Mouse (Mus musculus) forebrain, embryonic 13.5 days (tissue): ENCODE data around the gene Rusc2. TPM values are rescaled to one million over a fixed set of nuclear protein-coding genes. Genes with fewer than 3 reads are reported as not detected.

Source experiments
- ATAC-seq: fragments of 200-750 bp; cut with Nextera tagmentation; 2 replicates; pipeline ENCODE4 v1.8.0; 2017
- H3K27ac ChIP-seq: fragments of 300-500 bp; sonication (generic); 2 replicates; pipeline ENCODE4 v1.5.1; 2015; ENCODE audit warnings: inconsistent platforms, mild to moderate bottlenecking, moderate library complexity
- H3K27me3 ChIP-seq: fragments of 300-500 bp; sonication (generic); 2 replicates; pipeline ENCODE4 v1.6.1; 2015; ENCODE audit warnings: mild to moderate bottlenecking, inconsistent platforms
- H3K36me3 ChIP-seq: fragments of 300-500 bp; sonication (generic); 2 replicates; pipeline ENCODE4 v1.6.1; 2015; ENCODE audit warnings: mild to moderate bottlenecking, inconsistent platforms; ENCODE audit not compliant: poor library complexity, severe bottlenecking
- H3K4me1 ChIP-seq: fragments of 300-500 bp; sonication (generic); 2 replicates; pipeline ENCODE4 v1.6.1; 2015; ENCODE audit warnings: inconsistent platforms
- H3K4me2 ChIP-seq: fragments of 300-500 bp; sonication (generic); 2 replicates; pipeline ENCODE4 v1.6.1; 2015; ENCODE audit warnings: inconsistent platforms, mild to moderate bottlenecking, moderate library complexity
- H3K4me3 ChIP-seq: fragments of 300-500 bp; sonication (generic); 2 replicates; pipeline ENCODE4 v1.5.1; 2015; ENCODE audit warnings: mild to moderate bottlenecking, inconsistent platforms
- H3K9ac ChIP-seq: fragments of 300-500 bp; sonication (generic); 2 replicates; pipeline ENCODE4 v1.6.1; 2015; ENCODE audit warnings: mild to moderate bottlenecking, inconsistent platforms
- H3K9me3 ChIP-seq: fragments of 300-500 bp; sonication (generic); replicated peaks from 2 replicates; pipeline ENCODE4 v1.6.1; 2016; ENCODE audit warnings: inconsistent platforms
- WGBS: fragments of 180-500 bp; shearing (Covaris S2); methylation state at CpG from one replicate; pipeline ENCODE4 v1.1.7; 2015; 5-methylcytosine and 5-hydroxymethylcytosine counted together
- polyA plus RNA-seq: library from polyadenylated mRNA; unstranded; fragments of >200 nt; fragmentation: Nextera tagmentation; extraction: Ambion mirVana; gene quantifications from 2 replicates; pipeline ENCODE4 v1.2.1, GENCODE M21; 2015

The Rusc2 gene
- polyA plus RNA-seq, 1 experiment from 2014 or later = 38.9 TPM

GRCm38 (mm10) chr4:43457124-43457523 lies 75.3 kb downstream of the Rusc2 start:
- H3K27ac ChIP-seq = no peak overlapping the region
- H3K9ac ChIP-seq = no peak overlapping the region
- H3K4me1 ChIP-seq = peaks cover 11% of the 10 kb centered on the region
- H3K36me3 ChIP-seq = no peaks in the 10 kb centered on the region
- no peak for ATAC-seq
- H3K9me3 ChIP-seq = no peaks in the 10 kb centered on the region
- no peak overlapping the region for H3K4me3 ChIP-seq
- 26% methylated on average over 8 of the region's 8 CpGs for WGBS
- no peak overlapping the region for H3K4me2 ChIP-seq
- peaks cover 26% of the 10 kb centered on the region for H3K27me3 ChIP-seq

DNA sequence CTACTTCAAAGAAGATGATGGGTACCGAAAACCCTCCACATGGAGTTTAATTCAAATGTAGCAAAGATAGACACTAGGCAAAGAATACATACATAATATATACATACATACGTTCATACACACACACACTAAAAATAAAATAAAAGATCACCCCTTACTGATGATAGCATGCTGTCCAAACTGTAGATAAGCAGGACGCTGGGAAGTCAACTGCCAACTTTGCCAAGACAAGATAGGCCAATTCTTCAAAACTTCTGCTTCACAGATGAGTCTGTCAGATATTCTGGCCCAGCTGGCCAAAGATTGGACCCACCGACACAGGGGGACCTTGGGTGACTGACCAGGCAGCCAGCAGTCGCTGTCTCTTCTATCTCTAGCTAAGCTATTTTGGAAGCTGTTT lies 81.3 kb downstream of the Rusc2 start:
- Histone ChIP-seq H3K27ac (no peak overlapping the region), H3K4me2 (no peak overlapping the region), H3K4me1 (no peaks in the 10 kb centered on the region), H3K27me3 (no peaks in the 10 kb centered on the region), H3K9me3 (no peaks in the 10 kb centered on the region), H3K36me3 (no peaks in the 10 kb centered on the region), H3K4me3 (no peak overlapping the region), H3K9ac (no peak overlapping the region)
- ATAC-seq = no peak
- WGBS = 95% methylated on average over 5 of the region's 5 CpGs

DNA sequence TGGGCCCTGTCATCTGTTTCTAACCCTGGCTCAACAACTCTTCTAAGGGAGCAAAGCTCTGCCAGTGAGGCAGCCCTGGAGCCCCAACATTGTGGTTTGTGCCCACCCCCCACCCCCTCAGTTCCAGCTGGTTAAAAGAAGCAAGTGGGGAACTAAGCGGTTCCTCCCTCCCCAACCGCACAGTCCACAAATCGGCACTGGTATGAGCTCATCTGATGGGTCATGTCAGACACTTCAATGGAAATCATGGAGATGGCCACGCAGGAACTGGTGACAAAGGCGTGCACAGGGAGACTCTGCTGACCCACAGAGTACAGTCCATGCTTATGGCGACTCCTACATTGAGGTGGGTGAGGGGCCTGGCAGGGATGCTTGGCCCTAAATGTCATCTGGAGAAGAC lies 84.2 kb downstream of the Rusc2 start:
- Histone ChIP-seq H3K4me1 (no peaks in the 10 kb centered on the region), H3K9me3 (no peaks in the 10 kb centered on the region), H3K36me3 (no peaks in the 10 kb centered on the region), H3K9ac (no peak overlapping the region), H3K4me3 (no peak overlapping the region), H3K27me3 (no peaks in the 10 kb centered on the region), H3K4me2 (no peak overlapping the region), H3K27ac (no peak overlapping the region)
- no peak for ATAC-seq
- 87% methylated on average over 6 of the region's 6 CpGs for WGBS

DNA sequence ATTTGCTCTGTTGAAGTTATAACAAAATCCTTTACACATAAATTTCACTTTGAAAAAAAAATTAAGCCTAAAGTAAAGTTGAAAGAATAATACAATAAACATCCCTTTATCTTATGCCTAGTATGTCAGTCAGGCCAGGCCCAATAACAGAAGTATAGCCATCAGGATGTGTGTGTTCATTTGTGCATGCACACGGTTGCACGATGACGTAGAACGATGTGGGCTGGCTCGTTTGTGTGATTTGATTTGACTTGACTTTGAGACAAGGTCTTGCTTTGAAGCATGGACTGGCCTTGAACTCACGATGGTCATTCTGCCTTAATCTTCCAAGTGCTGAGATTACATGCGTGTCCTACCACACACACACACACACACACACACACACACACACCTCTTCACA lies 85.1 kb downstream of the Rusc2 start:
- no peak for ATAC-seq
- Histone ChIP-seq H3K9ac (no peak overlapping the region), H3K27ac (no peak overlapping the region), H3K4me3 (no peak overlapping the region), H3K4me1 (no peaks in the 10 kb centered on the region), H3K4me2 (no peak overlapping the region), H3K9me3 (no peaks in the 10 kb centered on the region), H3K36me3 (no peaks in the 10 kb centered on the region), H3K27me3 (no peaks in the 10 kb centered on the region)
- 87% methylated on average over 7 of the region's 7 CpGs for WGBS

DNA sequence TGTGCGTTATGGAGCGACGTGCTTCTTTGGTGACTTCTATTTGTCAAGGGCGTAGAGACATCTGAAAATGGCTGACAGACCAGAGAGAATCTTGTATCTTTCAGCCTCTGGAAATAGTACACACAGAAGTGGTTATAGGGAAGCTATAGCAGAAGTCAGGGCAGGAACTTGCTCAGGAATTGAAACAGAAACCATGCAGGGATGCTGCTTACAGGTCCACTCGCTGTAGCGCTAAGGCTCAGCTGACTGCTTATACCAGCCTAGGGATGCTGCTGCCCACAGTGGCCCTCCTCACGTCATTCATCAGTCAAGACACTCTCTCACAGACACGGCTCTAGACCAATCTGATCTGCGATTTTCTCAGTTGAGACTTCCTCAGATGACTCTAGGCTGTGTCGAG lies 88.5 kb downstream of the Rusc2 start:
- no peak overlapping the region for H3K9ac ChIP-seq
- 94% methylated on average over 10 of the region's 10 CpGs for WGBS
- no peak overlapping the region for H3K27ac ChIP-seq
- H3K36me3 ChIP-seq = no peaks in the 10 kb centered on the region
- no peaks in the 10 kb centered on the region for H3K27me3 ChIP-seq
- no peak for ATAC-seq
- H3K4me2 ChIP-seq = no peak overlapping the region
- no peak overlapping the region for H3K4me3 ChIP-seq
- no peaks in the 10 kb centered on the region for H3K9me3 ChIP-seq
- no peaks in the 10 kb centered on the region for H3K4me1 ChIP-seq

DNA sequence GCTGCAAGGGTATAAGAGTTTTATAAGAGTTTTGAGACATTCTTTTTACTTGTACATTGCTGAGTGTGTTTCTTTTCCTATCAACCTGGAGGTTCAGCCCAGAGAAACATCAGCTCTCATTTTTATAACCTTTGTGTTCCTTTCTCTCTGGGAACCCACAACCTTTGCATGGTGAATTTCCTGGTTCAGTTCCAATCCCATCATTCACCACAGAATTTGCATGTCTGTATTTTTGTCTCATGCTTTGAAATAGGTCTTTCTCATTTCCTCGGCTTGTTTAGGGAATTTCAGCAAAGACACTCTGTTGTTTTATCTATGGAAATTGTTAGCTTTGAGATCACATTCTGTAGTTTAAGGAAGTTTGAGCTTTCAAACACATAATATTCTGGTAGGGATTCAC lies 91.9 kb downstream of the Rusc2 start:
- 86% methylated on average over 1 of the region's 1 CpGs for WGBS
- ATAC-seq = no peak

GRCm38 (mm10) chr4:43476604-43477003 lies 94.8 kb downstream of the Rusc2 start:
- Histone ChIP-seq H3K4me2 (no peak overlapping the region), H3K36me3 (no peaks in the 10 kb centered on the region), H3K9me3 (no peaks in the 10 kb centered on the region), H3K4me3 (no peak overlapping the region), H3K9ac (no peak overlapping the region), H3K27ac (no peak overlapping the region), H3K27me3 (no peaks in the 10 kb centered on the region), H3K4me1 (no peaks in the 10 kb centered on the region)
- 95% methylated on average over 6 of the region's 6 CpGs for WGBS
- ATAC-seq = no peak

More for the DNA sequence above, 91.9 kb downstream of the Rusc2 start:
- H3K36me3 ChIP-seq = no peaks in the 10 kb centered on the region
- H3K9ac ChIP-seq = no peak overlapping the region
- H3K4me3 ChIP-seq = no peak overlapping the region
- H3K4me2 ChIP-seq = no peak overlapping the region
- H3K4me1 ChIP-seq = no peaks in the 10 kb centered on the region
- no peak overlapping the region for H3K27ac ChIP-seq
- H3K9me3 ChIP-seq = no peaks in the 10 kb centered on the region
- no peaks in the 10 kb centered on the region for H3K27me3 ChIP-seq

Other genes starting within 250 kb of the Rusc2 start
- gene Atp8b5, start 114.8 kb upstream of the Rusc2 start, polyA plus RNA-seq = 0.79 and 0.83 TPM in 2 replicates
- gene Fam166b, start 47.2 kb downstream of the Rusc2 start, polyA plus RNA-seq = 0.31 and 0.42 TPM in 2 replicates
- 6.0 and 6.3 TPM in 2 replicates for gene Tesk1, start 60.0 kb downstream of the Rusc2 start, polyA plus RNA-seq
- 3.9 and 4.0 TPM in 2 replicates for gene Cd72, start 72.6 kb downstream of the Rusc2 start, polyA plus RNA-seq
- not detected in 2 replicates for gene Sit1, start 101.8 kb downstream of the Rusc2 start, polyA plus RNA-seq
- 51.1 and 52.0 TPM in 2 replicates for gene Ccdc107, start 110.9 kb downstream of the Rusc2 start, polyA plus RNA-seq
- 38.2 and 40.3 TPM in 2 replicates for gene Arhgef39, start 117.7 kb downstream of the Rusc2 start, polyA plus RNA-seq
- gene Car9, start 125.0 kb downstream of the Rusc2 start, polyA plus RNA-seq = 0.40 and 0.80 TPM in 2 replicates
- gene Tpm2, start 141.8 kb downstream of the Rusc2 start, polyA plus RNA-seq = 11.4 and 12.2 TPM in 2 replicates
- 61.8 and 65.1 TPM in 2 replicates for gene Creb3, start 180.4 kb downstream of the Rusc2 start, polyA plus RNA-seq
- gene Tln1, start 180.7 kb downstream of the Rusc2 start, polyA plus RNA-seq = 48.0 and 54.7 TPM in 2 replicates
- gene Rgp1, start 196.7 kb downstream of the Rusc2 start, polyA plus RNA-seq = 27.5 and 27.9 TPM in 2 replicates
- gene Gba2, start 196.9 kb downstream of the Rusc2 start, polyA plus RNA-seq = 44.5 and 47.4 TPM in 2 replicates
- gene Msmp, start 202.5 kb downstream of the Rusc2 start, polyA plus RNA-seq = 0.65 and 1.8 TPM in 2 replicates
- gene Npr2, start 250.0 kb downstream of the Rusc2 start, polyA plus RNA-seq = 9.1 and 10.7 TPM in 2 replicates